Mouse (Mus musculus) C2C12 (cell line): ENCODE measurements around the gene Plekhg6. TPM values are rescaled to one million over a fixed set of nuclear protein-coding genes. Genes with fewer than 3 reads are reported as not detected.

ENCODE experiments used
- H3K27me3 ChIP-seq: one replicate; pipeline ENCODE4 v1.6.1; 2011; ENCODE audit not compliant: control insufficient read depth, insufficient read depth, insufficient read length
- H3K36me3 ChIP-seq: one replicate; pipeline ENCODE4 v1.6.1; 2011; ENCODE audit not compliant: control insufficient read depth, insufficient read depth
- H3K4me3 ChIP-seq: one replicate; pipeline ENCODE4 v1.5.1; 2011; ENCODE audit warnings: mild to moderate bottlenecking, control low read depth; ENCODE audit not compliant: poor library complexity, insufficient read depth, severe bottlenecking
- H3K79me2 ChIP-seq: one replicate; pipeline ENCODE4 v1.6.1; 2011; ENCODE audit not compliant: control insufficient read depth, insufficient read depth
- H3K79me3 ChIP-seq: one replicate; pipeline ENCODE4 v1.6.1; 2011; ENCODE audit warnings: low read depth, control low read depth
- H3ac ChIP-seq: one replicate; pipeline ENCODE3; 2011; ENCODE audit warnings: low read depth; ENCODE audit not compliant: control insufficient read depth, insufficient read length
- CEBPB ChIP-seq: IDR thresholded peaks from one replicate; pipeline ENCODE4 v1.6.1; 2011; ENCODE audit warnings: low read depth, mild to moderate bottlenecking, control low read depth, moderate library complexity
- CTCF ChIP-seq: IDR thresholded peaks from one replicate; pipeline ENCODE4 v1.5.1; 2011; ENCODE audit not compliant: control insufficient read depth, insufficient read depth, insufficient read length
- FOSL1 ChIP-seq: IDR thresholded peaks from one replicate; pipeline ENCODE4 v1.8.0; 2011; ENCODE audit warnings: mild to moderate bottlenecking, low read length; ENCODE audit not compliant: poor library complexity, insufficient read depth, severe bottlenecking
- MAX ChIP-seq: IDR thresholded peaks from one replicate; pipeline ENCODE4 v1.6.1; 2011; ENCODE audit warnings: mild to moderate bottlenecking, control low read depth
- MYOD1 ChIP-seq: IDR thresholded peaks from one replicate; pipeline ENCODE4 v1.6.1; 2011; ENCODE audit warnings: low read depth; ENCODE audit not compliant: control insufficient read depth, insufficient read length
- MYOG ChIP-seq: IDR thresholded peaks from one replicate; pipeline ENCODE4 v1.6.1; 2011; ENCODE audit not compliant: control insufficient read depth, insufficient read length; ENCODE audit errors: extremely low read depth
- USF1 ChIP-seq: IDR thresholded peaks from one replicate; pipeline ENCODE4 v1.6.1; 2011; ENCODE audit warnings: low read depth, mild to moderate bottlenecking, control low read depth, moderate library complexity
- polyA plus RNA-seq: library from polyadenylated mRNA; unstranded; fragments of >200 nt; fragmentation: generic; extraction: Trizol; gene quantifications from one replicate; pipeline ENCODE4 v1.2.1, GENCODE M21; 2012; ENCODE audit warnings: missing spikeins

The Plekhg6 gene
- polyA plus RNA-seq, 1 experiment: 0.09 TPM

- Histone ChIP-seq H3K27me3 (peaks cover 9% of the 10 kb centered on the region), H3K79me3 (no peaks in the 10 kb centered on the region), H3K4me3 (no peak overlapping the region), H3K79me2 (no peaks in the 10 kb centered on the region), H3K36me3 (peaks cover 22% of the 10 kb centered on the region), H3ac (no peak overlapping the region)
- TF ChIP-seq CEBPB (no peak), MAX (no peak), MYOG (no peak), FOSL1 (no peak), MYOD1 (no peak)
Measured at GRCm38 (mm10) chr6:125365522-125365921, 15.1 kb downstream of the Plekhg6 start.

GRCm38 (mm10) chr6:125364448-125364847 lies 16.1 kb downstream of the Plekhg6 start:
- H3K4me3 ChIP-seq: no peak overlapping the region
- H3K36me3 ChIP-seq: peaks cover 30% of the 10 kb centered on the region
- H3K79me2 ChIP-seq: no peaks in the 10 kb centered on the region
- H3ac ChIP-seq: no peak overlapping the region
- no peak for TF ChIP-seq USF1
- no peak for TF ChIP-seq CEBPB
- no peak for TF ChIP-seq CTCF
- no peak for TF ChIP-seq FOSL1
- TF ChIP-seq MAX: no peak
- no peak for TF ChIP-seq MYOD1
- TF ChIP-seq MYOG: no peak
- no peaks in the 10 kb centered on the region for H3K27me3 ChIP-seq
- H3K79me3 ChIP-seq: no peaks in the 10 kb centered on the region

DNA sequence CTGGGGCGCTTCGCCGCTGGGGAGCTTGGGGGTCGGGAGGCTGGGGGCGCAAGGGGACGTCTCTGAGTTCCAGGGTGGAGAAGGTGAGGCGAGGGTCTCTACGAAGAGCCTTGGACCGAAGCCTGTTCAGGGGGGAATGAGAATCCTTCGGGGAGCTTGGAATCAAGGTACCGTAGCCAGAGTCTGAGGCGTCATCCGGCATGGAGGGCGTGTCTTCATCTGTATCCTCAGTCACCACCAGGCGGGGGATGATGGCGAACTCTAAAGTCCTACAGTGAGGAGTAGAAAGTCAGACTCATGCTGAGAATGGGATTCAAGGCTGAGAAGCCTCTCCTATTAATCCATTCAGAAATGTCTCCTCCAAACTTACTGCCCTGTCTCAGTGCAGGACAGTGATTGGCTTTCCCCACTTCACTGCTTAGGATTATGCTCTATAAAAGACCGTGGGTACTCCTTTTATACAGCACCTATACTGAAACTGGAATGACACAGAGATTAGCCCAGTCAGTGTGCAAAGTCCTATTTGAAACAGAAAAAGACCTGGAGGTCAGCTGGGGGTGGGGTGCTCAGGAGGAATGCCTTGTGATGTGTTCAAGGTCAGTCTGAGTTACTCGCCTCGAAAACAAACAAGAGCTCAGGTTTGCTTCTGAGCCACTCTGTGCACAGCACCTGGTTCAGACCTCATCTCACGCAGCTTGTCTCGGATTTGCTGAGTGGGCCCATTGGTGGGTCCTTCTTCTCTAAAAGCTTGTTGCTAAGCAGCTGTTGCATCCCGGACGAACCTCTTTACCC lies 16.9 kb downstream of the Plekhg6 start:
- H3K4me3 ChIP-seq: no peak overlapping the region
- TF ChIP-seq USF1: no peak
- no peak for TF ChIP-seq FOSL1
- no peak for TF ChIP-seq CEBPB
- TF ChIP-seq MYOD1: no peak
- no peak for TF ChIP-seq MYOG
- TF ChIP-seq CTCF: no peak
- TF ChIP-seq MAX: no peak
- H3K79me2 ChIP-seq: no peaks in the 10 kb centered on the region
- no peaks in the 10 kb centered on the region for H3K79me3 ChIP-seq
- H3K27me3 ChIP-seq: no peaks in the 10 kb centered on the region
- H3ac ChIP-seq: no peak overlapping the region
- peaks cover 38% of the 10 kb centered on the region for H3K36me3 ChIP-seq

- peaks cover 44% of the 10 kb centered on the region for H3K36me3 ChIP-seq
- H3ac ChIP-seq: no peak overlapping the region
- H3K79me3 ChIP-seq: no peaks in the 10 kb centered on the region
- TF ChIP-seq MYOD1 (no peak), USF1 (no peak), CTCF (no peak), MAX (no peak)
- H3K79me2 ChIP-seq: no peaks in the 10 kb centered on the region
- no peak overlapping the region for H3K4me3 ChIP-seq
- H3K27me3 ChIP-seq: no peaks in the 10 kb centered on the region
Measured at GRCm38 (mm10) chr6:125363021-125363420, 17.6 kb downstream of the Plekhg6 start.

GRCm38 (mm10) chr6:125361467-125362291 lies 18.9 kb downstream of the Plekhg6 start:
- Histone ChIP-seq H3ac (no peak overlapping the region), H3K4me3 (no peak overlapping the region), H3K79me3 (peaks cover 1% of the 10 kb centered on the region), H3K36me3 (peaks cover 56% of the 10 kb centered on the region), H3K27me3 (no peaks in the 10 kb centered on the region), H3K79me2 (peaks cover 4% of the 10 kb centered on the region)
- TF ChIP-seq MYOG: no peak
- TF ChIP-seq MYOD1: no peak
- no peak for TF ChIP-seq CTCF
- TF ChIP-seq MAX: no peak
- TF ChIP-seq CEBPB: no peak
- TF ChIP-seq FOSL1: no peak
- no peak for TF ChIP-seq USF1
